Mouse (Mus musculus) thymus, adult 2 months (tissue): Measurements from ENCODE around the gene Syt5.

ENCODE experiments used
- CTCF ChIP-seq: fragments of 200-500 bp; IDR thresholded peaks from 2 replicates; pipeline ENCODE4 v1.5.1; 2012; ENCODE audit warnings: mild to moderate bottlenecking, control low read depth, low read length, moderate library complexity, borderline replicate concordance; ENCODE audit not compliant: control insufficient read depth, poor library complexity, insufficient read depth; ENCODE audit errors: extremely low read depth
- POLR2A ChIP-seq: fragments of 200-500 bp; IDR thresholded peaks from 2 replicates; pipeline ENCODE4 v1.6.1; 2012; ENCODE audit warnings: mild to moderate bottlenecking, low read length, control low read depth, moderate library complexity; ENCODE audit not compliant: control insufficient read depth, poor library complexity, insufficient read depth; ENCODE audit errors: extremely low read depth

- TF ChIP-seq POLR2A: no peak
- TF ChIP-seq CTCF: peak; percentile 91
These were observed 37.3 kb downstream of the Syt5 start for GRCm38 (mm10) chr7:4509863-4510608.
